Mouse (Mus musculus) brain, embryonic 14.5 days (tissue): ENCODE data around the gene Mpp4.

ENCODE experiments used
- CTCF ChIP-seq: fragments of 200-500 bp; IDR thresholded peaks from 2 replicates; pipeline ENCODE4 v1.5.1; 2012; ENCODE audit warnings: inconsistent platforms, mild to moderate bottlenecking, moderate library complexity, borderline replicate concordance; ENCODE audit not compliant: insufficient read depth, insufficient read length; ENCODE audit errors: extremely low read depth
- POLR2A ChIP-seq: fragments of 200-500 bp; IDR thresholded peaks from 2 replicates; pipeline ENCODE4 v1.6.1; 2012; ENCODE audit warnings: mild to moderate bottlenecking, inconsistent platforms, borderline replicate concordance; ENCODE audit not compliant: poor library complexity, insufficient read depth, insufficient read length, severe bottlenecking; ENCODE audit errors: extremely low read depth

- TF ChIP-seq CTCF (peak; percentile 60; the same call in 1 of the 2 replicates), POLR2A (no peak)
These were observed 20.4 kb downstream of the Mpp4 start for GRCm38 (mm10) chr1:59142809-59143208.
